In the genomic region with DNA sequence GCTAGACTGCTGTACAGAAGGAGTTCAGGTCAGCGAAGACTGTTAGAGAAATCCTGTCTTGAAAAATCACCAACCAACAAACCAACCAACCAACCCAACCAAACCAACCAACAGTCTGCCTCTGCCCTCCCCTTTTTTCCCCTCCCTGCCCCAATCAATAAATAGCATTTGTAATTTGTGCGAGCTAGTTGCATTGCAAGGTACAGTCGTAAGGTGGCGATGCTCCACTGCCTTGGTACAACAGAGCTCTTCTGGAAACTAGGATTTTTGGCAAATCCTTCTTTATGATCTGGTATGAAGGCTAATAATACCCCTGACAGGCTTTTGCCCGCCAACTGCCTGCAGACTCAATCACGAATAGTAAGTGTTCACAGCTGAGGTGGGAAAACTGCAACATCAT, we compare ENCODE assay signal across 14 mouse cellular contexts. TPM values are rescaled to one million over a fixed set of nuclear protein-coding genes. Genes with fewer than 3 reads are reported as not detected.
A peak's percentile ranks its signal among the peaks of the same experiment; 100 is the strongest.
DNase-seq lines count a peak whose midpoint lies in the region; TF ChIP-seq lines count a peak whose summit lies in the region.
"Had no signal": no experiment of that assay in that cellular context is flagged by ENCODE, and none has a peak within 500 bp of the region (broad histone marks: within the 10 kb centered on the region; RNA-seq: fewer than 3 reads in every experiment).

No protein-coding gene starts in this region.

- H3K4me2 ChIP-seq in CH12.LX (ENCODE audit: insufficient read depth, low read depth, poor library complexity, severe bottlenecking): no peak overlapping the region
- H3K4me2 ChIP-seq: heart, embryonic 13.5 days; liver, embryonic 15.5 days; midbrain, embryonic 15.5 days had no signal

- no peaks in the 10 kb centered on the region for H3K9me3 ChIP-seq in CH12.LX (replicated peaks; ENCODE audit: low read length)
- H3K9me3 ChIP-seq: heart, embryonic 13.5 days; liver, embryonic 15.5 days; midbrain, embryonic 15.5 days had no signal

- TF ChIP-seq RAD21 in CH12.LX (IDR thresholded peaks at IDR 0.05; ENCODE audit: low read depth, low read length): peak; percentile 48

- peak; percentile 70 for TF ChIP-seq CTCF in layer of hippocampus, adult 2 months (conservative IDR thresholded peaks at IDR 0.05)
- TF ChIP-seq CTCF in CH12.LX (conservative IDR thresholded peaks at IDR 0.05 in 1 of 2, IDR thresholded peaks at IDR 0.05 in 1 of 2; ENCODE audit: low read depth in 2 of 2, low read length in 2 of 2): peak in 1 of 2 experiments; percentile 55; a peak in 2 of 4 replicates

- peak; percentile 17 to 32 for DNase-seq in cerebellum, adult 18-20 months
- DNase-seq in cerebellum, adult 11 months: no peak
- DNase-seq in layer of hippocampus, adult 2 months (ENCODE audit: low spot score in 2 of 2): peak; percentile 18 to 23
- no peak for DNase-seq in layer of hippocampus, postnatal 14 days (ENCODE audit: low spot score in 2 of 2)
- DNase-seq in CH12.LX (ENCODE audit: extremely low read depth): no peak
- peak; percentile 7 to 32 for DNase-seq in cerebellum, postnatal 36 days
- no peak for DNase-seq in thymus, postnatal 10 days (ENCODE audit: low spot score in 2 of 2)
- no peak for DNase-seq in right cerebral cortex, postnatal 4 days

- TF ChIP-seq EP300 in CH12.LX (IDR thresholded peaks at IDR 0.05; ENCODE audit: low read length): no peak

- H3K4me1 ChIP-seq in CH12.LX (ENCODE audit: control insufficient read depth in 1 of 2, insufficient read depth in 2 of 2): no peaks in the 10 kb centered on the region
- H3K4me1 ChIP-seq: heart, embryonic 13.5 days; liver, embryonic 15.5 days; midbrain, embryonic 15.5 days had no signal

- in situ Hi-C loops in CH12.LX (cut with MboI; ENCODE audit: low pct_ligation_motif_present, low pct_unique_long_range_greater_than_20kb, low sequenced_read_pairs): no loop called here

- H3K27me3 ChIP-seq in CH12.LX (replicated peaks): no peaks in the 10 kb centered on the region
- H3K27me3 ChIP-seq: heart, embryonic 13.5 days; liver, embryonic 15.5 days; midbrain, embryonic 15.5 days had no signal

- dilution Hi-C loops in CH12.LX (cut with MboI; ENCODE audit: extremely low pct_ligation_motif_present, extremely low pct_unique_long_range_greater_than_20kb, low sequenced_read_pairs): no loop called here

- H3K36me3 ChIP-seq in CH12.LX (replicated peaks in 1 of 2; ENCODE audit: control insufficient read depth in 1 of 2, insufficient read depth in 1 of 2, low read length in 1 of 2): no peaks in the 10 kb centered on the region
- H3K36me3 ChIP-seq: heart, embryonic 13.5 days; liver, embryonic 15.5 days; midbrain, embryonic 15.5 days had no signal

- H3K79me2 ChIP-seq in CH12.LX (replicated peaks; ENCODE audit: control insufficient read depth, extremely low read depth, insufficient read depth, poor library complexity, severe bottlenecking): no peaks in the 10 kb centered on the region

- no peak overlapping the region for H3K4me3 ChIP-seq in layer of hippocampus, adult 2 months
- no peak overlapping the region for H3K4me3 ChIP-seq in CH12.LX (replicated peaks in 1 of 3; ENCODE audit: low read depth in 2 of 3, low read length in 2 of 3, poor library complexity in 1 of 3)
- H3K4me3 ChIP-seq: heart, embryonic 13.5 days; liver, embryonic 15.5 days; midbrain, embryonic 15.5 days had no signal

- no peak for TF ChIP-seq POLR2A in CH12.LX (IDR thresholded peaks at IDR 0.05; ENCODE audit: low read depth, low read length)

- no peak overlapping the region for H3K27ac ChIP-seq in layer of hippocampus, adult 2 months
- H3K27ac ChIP-seq in CH12.LX (ENCODE audit: insufficient read depth, low read depth): no peak overlapping the region
- H3K27ac ChIP-seq: heart, embryonic 13.5 days; liver, embryonic 15.5 days; midbrain, embryonic 15.5 days had no signal

- no peak overlapping the region for H3K9ac ChIP-seq in CH12.LX (ENCODE audit: insufficient read depth, low read depth)
- H3K9ac ChIP-seq: heart, embryonic 13.5 days; liver, embryonic 15.5 days; midbrain, embryonic 15.5 days had no signal

TF ChIP-seq in CH12.LX, 34 proteins besides CTCF, POLR2A, EP300 and RAD21:
- TF ChIP-seq NELFE (IDR thresholded peaks at IDR 0.05; ENCODE audit: low read depth, low read length): no peak
- no peak for TF ChIP-seq NRF1 (IDR thresholded peaks at IDR 0.05; ENCODE audit: low read depth, low read length)
- TF ChIP-seq SMC3 (IDR thresholded peaks at IDR 0.05; ENCODE audit: low read depth, low read length): peak; percentile 12

RNA-seq across cellular contexts. Expression of a gene that starts 16.0 kb away (rescaled TPM):
- 10 to 100 TPM; 12.0 to 13.3 TPM for total RNA-seq in layer of hippocampus, adult 2 months (2021)
- 10 to 100 TPM; 13.7 to 14.7 TPM for total RNA-seq in layer of hippocampus, postnatal 14 days (2021)
- total RNA-seq in CH12.LX (2012; rRNA removed) (10.4 and 10.9 TPM in 2 replicates), CH12.LX (2014; rRNA removed) (11.5 and 13.0 TPM in 2 replicates)
- 12.0 and 15.2 TPM in 2 replicates for polyA plus RNA-seq in CH12.LX (2012; ENCODE audit: insufficient read length, low read depth)

RNA-seq across cellular contexts. Expression of a gene that starts 41.4 kb away (rescaled TPM):
- total RNA-seq in layer of hippocampus, adult 2 months (2021): not detected
- not detected for total RNA-seq in layer of hippocampus, postnatal 14 days (2021)
- total RNA-seq in CH12.LX (2012; rRNA removed) (not detected in 2 replicates), CH12.LX (2014; rRNA removed) (not detected in 2 replicates)
- not detected in 2 replicates for polyA plus RNA-seq in CH12.LX (2012; ENCODE audit: insufficient read length, low read depth)
- total RNA-seq: layer of hippocampus, adult 18-20 months had no signal
- polyA plus RNA-seq: embryonic facial prominence, embryonic 11.5 days; frontal cortex, adult 2 months; heart, embryonic 13.5 days; liver, embryonic 15.5 days; midbrain, embryonic 15.5 days had no signal

RNA-seq across cellular contexts. Expression of a gene that starts 52.5 kb away (rescaled TPM):
- total RNA-seq in layer of hippocampus, adult 2 months (2021): not detected
- total RNA-seq in layer of hippocampus, postnatal 14 days (2021): not detected
- total RNA-seq in CH12.LX (2012; rRNA removed): not detected in 2 replicates
- not detected in 2 replicates for total RNA-seq in CH12.LX (2014; rRNA removed)
- not detected in 2 replicates for polyA plus RNA-seq in CH12.LX (2012; ENCODE audit: insufficient read length, low read depth)
- total RNA-seq: layer of hippocampus, adult 18-20 months had no signal
- polyA plus RNA-seq: embryonic facial prominence, embryonic 11.5 days; frontal cortex, adult 2 months; heart, embryonic 13.5 days; liver, embryonic 15.5 days; midbrain, embryonic 15.5 days had no signal

Comparison
In these comparisons a context has a peak if more than half of its experiments do, and no peak if none do; other contexts are left out.
1. DNase-seq: peak in cerebellum, adult 18-20 months (2 of 2), layer of hippocampus, adult 2 months (2 of 2) and cerebellum, postnatal 36 days (2 of 2); none in cerebellum, adult 11 months (single experiment), layer of hippocampus, postnatal 14 days (0 of 2), CH12.LX (single experiment), thymus, postnatal 10 days (0 of 2) and right cerebral cortex, postnatal 4 days (single experiment).